1 mouse cellular context compared by ENCODE assay signal in the genomic region with DNA sequence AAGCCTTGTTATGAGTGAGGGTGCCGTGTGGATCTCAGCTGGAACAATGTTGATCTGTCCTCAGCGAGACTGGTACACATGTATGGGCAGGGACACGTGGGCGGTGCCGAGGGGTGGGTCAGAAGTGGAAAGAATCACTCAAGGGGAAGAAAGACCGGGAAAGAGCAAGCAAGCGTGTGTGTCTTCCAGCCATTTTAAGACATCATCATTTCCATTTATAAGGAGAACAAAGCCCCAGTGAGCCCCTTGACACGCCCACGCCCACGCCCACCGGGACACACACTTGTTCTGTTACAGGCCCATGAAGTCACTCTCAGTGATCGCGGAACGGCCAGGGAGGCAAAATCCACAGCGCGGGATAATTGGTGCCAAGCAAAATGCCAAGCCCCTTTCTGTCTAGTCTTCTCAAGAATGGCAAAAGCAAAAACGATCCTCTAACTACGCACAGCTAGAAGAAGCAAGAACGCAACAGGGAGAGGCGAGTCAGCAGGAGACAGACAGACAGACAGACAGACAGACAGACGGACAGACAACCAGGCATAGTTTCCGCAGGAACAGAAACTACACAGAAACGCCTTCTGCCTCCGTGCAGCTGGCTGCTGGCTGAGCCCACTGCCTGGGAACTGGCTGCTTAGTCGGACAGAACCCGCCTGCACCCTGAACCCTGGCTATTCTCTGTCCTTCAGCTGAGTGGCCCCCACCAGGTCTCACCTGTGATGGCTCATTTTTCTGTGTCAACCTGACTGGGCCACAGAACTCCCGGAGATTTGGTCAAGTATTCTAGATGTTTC.
A peak's percentile ranks its signal among the peaks of the same experiment; 100 is the strongest.
TF ChIP-seq lines count a peak whose summit lies in the region.

No protein-coding gene starts in this region.

TF ChIP-seq in CH12.LX, 34 proteins besides CTCF, POLR2A, EP300 and RAD21 (continued from another document):
- no peak for TF ChIP-seq RCOR1 (conservative IDR thresholded peaks at IDR 0.05; ENCODE audit: low read depth, low read length)
- TF ChIP-seq TCF12 (IDR thresholded peaks at IDR 0.05; ENCODE audit: low read depth, low read length): peak; percentile 52; the same call in 1 of the 2 replicates
- TF ChIP-seq ELF1 (IDR thresholded peaks at IDR 0.05; ENCODE audit: low read depth, low read length): no peak
- no peak for TF ChIP-seq E2F4 (IDR thresholded peaks at IDR 0.05; ENCODE audit: insufficient replicate concordance, low read depth, low read length)
- TF ChIP-seq POLR2AphosphoS2 (IDR thresholded peaks at IDR 0.05; ENCODE audit: low read depth, low read length): no peak
